9 mouse cellular contexts compared by ENCODE assay signal in the genomic region with DNA sequence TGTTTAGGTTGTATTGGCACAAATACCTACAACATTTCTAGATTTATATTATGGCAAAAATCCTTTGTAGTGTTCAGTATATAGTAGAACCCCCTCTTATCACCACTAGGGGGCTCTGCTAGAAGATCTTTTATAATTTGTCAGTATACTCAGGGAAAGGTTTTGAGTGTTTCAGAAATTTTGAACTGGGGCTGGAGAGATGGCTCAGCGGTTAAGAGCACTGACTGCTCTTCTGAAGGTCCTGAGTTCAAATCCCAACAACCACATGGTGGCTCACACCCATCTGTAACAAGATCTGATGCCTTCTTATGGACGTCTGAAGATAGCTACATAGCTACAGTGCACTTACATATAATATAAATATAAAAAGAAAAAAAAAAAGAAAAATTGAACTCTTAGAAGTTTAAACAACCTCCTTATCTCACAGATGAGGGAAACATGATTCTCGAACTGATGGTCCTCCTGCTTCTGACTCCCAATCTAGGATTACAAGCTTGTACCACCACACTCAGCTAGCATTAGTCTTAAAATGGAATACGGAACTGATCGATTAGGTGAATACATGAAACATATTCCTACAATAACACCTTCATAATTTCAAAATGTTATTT. TPM values are rescaled to one million over a fixed set of nuclear protein-coding genes. Genes with fewer than 3 reads are reported as not detected.
DNase-seq lines count a peak whose midpoint lies in the region; ATAC-seq and TF ChIP-seq lines count a peak whose summit lies in the region.
"Had no signal": no experiment of that assay in that cellular context is flagged by ENCODE, and none has a peak within 500 bp of the region (broad histone marks: within the 10 kb centered on the region; RNA-seq: fewer than 3 reads in every experiment).

No protein-coding gene starts in this region.

- H3K9ac ChIP-seq in forebrain, embryonic 11.5 days (ENCODE audit: low read length), result no peak overlapping the region

- peak overlapping the region; percentile 86 for H3K4me3 ChIP-seq in myocyte
- H3K4me3 ChIP-seq in forebrain, embryonic 11.5 days (ENCODE audit: low read depth, low read length), result no peak overlapping the region

- TF ChIP-seq POLR2A in myocyte (IDR thresholded peaks at IDR 0.05; ENCODE audit: insufficient read length, low read depth), result no peak

- H3K9me3 ChIP-seq in forebrain, embryonic 11.5 days (ENCODE audit: control insufficient read depth, low read length), result no peaks in the 10 kb centered on the region

- H3K4me2 ChIP-seq in myocyte (ENCODE audit: low read depth), result peak overlapping the region; percentile 97
- no peak overlapping the region for H3K4me2 ChIP-seq in forebrain, embryonic 11.5 days (ENCODE audit: low read depth, low read length, severe bottlenecking)

- no peaks in the 10 kb centered on the region for H3K27me3 ChIP-seq in myocyte (ENCODE audit: control insufficient read depth, insufficient read depth, insufficient read length)
- no peaks in the 10 kb centered on the region for H3K27me3 ChIP-seq in forebrain, embryonic 11.5 days (ENCODE audit: control insufficient read depth, insufficient read depth, low read length)

- no peak overlapping the region for H3K27ac ChIP-seq in forebrain, embryonic 11.5 days (ENCODE audit: low read depth, low read length)

- peaks cover 30% of the 10 kb centered on the region for H3K79me2 ChIP-seq in myocyte (ENCODE audit: control insufficient read depth, insufficient read depth)

- no peak for DNase-seq in frontal cortex, postnatal 14 days (ENCODE audit: low spot score in 2 of 2)
- peak; percentile 13 for DNase-seq in ovary, postnatal 14 days (ENCODE audit: low spot score)
- no peak for DNase-seq in ovary, postnatal 36 days (ENCODE audit: low spot score)
- DNase-seq in cerebellum, postnatal 25 days, result peak; percentile 35 to 43
- peak; percentile 27 for DNase-seq in layer of hippocampus, adult 9-10 months (ENCODE audit: low spot score)
- DNase-seq in forebrain, embryonic 11.5 days (ENCODE audit: low spot score), result no peak

- ATAC-seq in frontal cortex, adult (ENCODE audit: low TSS enrichment), result 0 out of 2 replicates have a peak, but pooled peaks have one; percentile 22
- no peak for ATAC-seq in forebrain, embryonic 11.5 days (replicated peaks; ENCODE audit: low FRiP score)

- 75% methylated on average over 5 of the region's 5 CpGs for WGBS in forebrain, embryonic 11.5 days

- H3K36me3 ChIP-seq in myocyte (ENCODE audit: control insufficient read depth, insufficient read depth), result no peaks in the 10 kb centered on the region
- no peaks in the 10 kb centered on the region for H3K36me3 ChIP-seq in forebrain, embryonic 11.5 days (ENCODE audit: control insufficient read depth, insufficient read depth, low read length)

- no peaks in the 10 kb centered on the region; the same call in 1 of the 2 replicates for H3K4me1 ChIP-seq in forebrain, embryonic 11.5 days (replicated peaks; ENCODE audit: control insufficient read depth, insufficient read depth, low read length)

- H3ac ChIP-seq in myocyte (ENCODE audit: control insufficient read depth, insufficient read length), result no peak overlapping the region

TF ChIP-seq in myocyte, 11 proteins besides CTCF, POLR2A, EP300 and RAD21:
- TF ChIP-seq POLR2AphosphoS2 (IDR thresholded peaks at IDR 0.05; ENCODE audit: insufficient read length, low read depth) (no peak), MAX (IDR thresholded peaks at IDR 0.05; ENCODE audit: low read depth) (no peak), TCF12 (IDR thresholded peaks at IDR 0.05; ENCODE audit: insufficient read depth, poor library complexity, severe bottlenecking) (no peak), REST (IDR thresholded peaks at IDR 0.05; ENCODE audit: insufficient read depth, insufficient read length) (no peak), SRF (IDR thresholded peaks at IDR 0.05; ENCODE audit: control insufficient read depth, insufficient read length, low read depth) (no peak), E2F4 (IDR thresholded peaks at IDR 0.05; ENCODE audit: insufficient read depth) (no peak), CEBPB (IDR thresholded peaks at IDR 0.05; ENCODE audit: insufficient read depth, poor library complexity, severe bottlenecking) (no peak), USF1 (IDR thresholded peaks at IDR 0.05; ENCODE audit: low read depth) (no peak), TCF3 (IDR thresholded peaks at IDR 0.05; ENCODE audit: insufficient read length, low read depth) (no peak), MYOG (IDR thresholded peaks at IDR 0.05; ENCODE audit: control insufficient read depth in 1 of 3, insufficient read depth in 1 of 3, insufficient read length in 2 of 3, low read depth in 2 of 3) (no peak), MYOD1 (IDR thresholded peaks at IDR 0.05; ENCODE audit: control insufficient read depth in 1 of 3, insufficient read length in 2 of 3, low read depth in 2 of 3) (no peak)

RNA-seq across cellular contexts. Expression of a gene that starts 1.4 kb away (rescaled TPM):
- 83.3 TPM for polyA plus RNA-seq in myocyte (2012; fragmentation: generic; extraction: Trizol)
- polyA plus RNA-seq in forebrain, embryonic 11.5 days (2014; fragmentation: Nextera tagmentation; extraction: Ambion mirVana), result 71.9 and 79.9 TPM in 2 replicates

RNA-seq across cellular contexts. Expression of a gene that starts 1.5 kb away (rescaled TPM):
- 95.3 TPM for polyA plus RNA-seq in myocyte (2012; fragmentation: generic; extraction: Trizol)
- 142 and 143 TPM in 2 replicates for polyA plus RNA-seq in forebrain, embryonic 11.5 days (2014; fragmentation: Nextera tagmentation; extraction: Ambion mirVana)

RNA-seq across cellular contexts. Expression of a gene that starts 42.9 kb away (rescaled TPM):
- polyA plus RNA-seq in myocyte (2012; fragmentation: generic; extraction: Trizol), result not detected
- polyA plus RNA-seq in forebrain, embryonic 11.5 days (2014; fragmentation: Nextera tagmentation; extraction: Ambion mirVana), result not detected in 2 replicates
- polyA plus RNA-seq: stomach, embryonic 16.5 days had no signal

Comparison
In these comparisons a context has a peak if more than half of its experiments do, and no peak if none do; other contexts are left out.
1. DNase-seq: peak in ovary, postnatal 14 days (single experiment), cerebellum, postnatal 25 days (2 of 2) and layer of hippocampus, adult 9-10 months (single experiment); none in frontal cortex, postnatal 14 days (0 of 2), ovary, postnatal 36 days (single experiment) and forebrain, embryonic 11.5 days (single experiment).